ENCODE assay signal across 9 mouse cellular contexts in genomic region chr1:126726400-126727055, GRCm38 (mm10).
DNase-seq lines count a peak whose midpoint lies in the region; ATAC-seq and TF ChIP-seq lines count a peak whose summit lies in the region.
"Had no signal": no experiment of that assay in that cellular context is flagged by ENCODE, and none has a peak within 500 bp of the region (broad histone marks: within the 10 kb centered on the region; RNA-seq: fewer than 3 reads in every experiment).

No protein-coding gene starts in this region.

- no peaks in the 10 kb centered on the region for H3K4me1 ChIP-seq in kidney, adult 2 months (ENCODE audit: control insufficient read depth, insufficient read depth, low read length)
- no peaks in the 10 kb centered on the region for H3K4me1 ChIP-seq in cortical plate, adult 2 months (ENCODE audit: control insufficient read depth, insufficient read depth, low read length)
- 0 out of 2 replicates have a peak, but pooled peaks cover 6% of the 10 kb centered on the region for H3K4me1 ChIP-seq in intestine, postnatal 0 days (replicated peaks; ENCODE audit: control insufficient read depth, insufficient read depth, low read length)

- H3K9me3 ChIP-seq in intestine, postnatal 0 days (ENCODE audit: control insufficient read depth), result no peaks in the 10 kb centered on the region
- H3K9me3 ChIP-seq: liver, embryonic 13.5 days had no signal

- no peak overlapping the region for H3K9ac ChIP-seq in intestine, postnatal 0 days (ENCODE audit: low read depth, low read length)
- H3K9ac ChIP-seq: liver, embryonic 13.5 days had no signal

- 46% methylated on average over 6 of the region's 6 CpGs for WGBS in kidney, adult 2 months
- WGBS in intestine, postnatal 0 days, result 49% methylated on average over 6 of the region's 6 CpGs

- TF ChIP-seq CTCF in kidney, adult 2 months (conservative IDR thresholded peaks at IDR 0.05; ENCODE audit: insufficient read depth, insufficient read length, low read depth, low read length), result peak; percentile 41
- TF ChIP-seq CTCF in cortical plate, adult 2 months (IDR thresholded peaks at IDR 0.05; ENCODE audit: extremely low read depth, insufficient read depth, low read length), result peak; percentile 58
- peak; percentile 71 for TF ChIP-seq CTCF in intestine, postnatal 0 days (IDR thresholded peaks at IDR 0.05; ENCODE audit: low read depth)

- no peak overlapping the region for H3K27ac ChIP-seq in kidney, adult 2 months (ENCODE audit: insufficient read depth, low read depth, low read length)
- H3K27ac ChIP-seq in cortical plate, adult 2 months (ENCODE audit: insufficient read depth, low read length), result no peak overlapping the region
- no peak overlapping the region for H3K27ac ChIP-seq in intestine, postnatal 0 days (ENCODE audit: low read depth, low read length)
- H3K27ac ChIP-seq: liver, embryonic 13.5 days had no signal

- H3K27me3 ChIP-seq in kidney, adult 2 months (replicated peaks; ENCODE audit: control insufficient read depth, insufficient read depth, low read length), result no peaks in the 10 kb centered on the region
- no peaks in the 10 kb centered on the region for H3K27me3 ChIP-seq in intestine, postnatal 0 days (replicated peaks; ENCODE audit: control insufficient read depth, insufficient read depth, low read length)
- H3K27me3 ChIP-seq: liver, embryonic 13.5 days had no signal

- TF ChIP-seq POLR2A in kidney, adult 2 months (IDR thresholded peaks at IDR 0.05; ENCODE audit: low read depth, low read length), result no peak
- TF ChIP-seq POLR2A in cortical plate, adult 2 months (IDR thresholded peaks at IDR 0.05; ENCODE audit: extremely low read depth, insufficient read depth, low read length), result no peak

- H3K4me2 ChIP-seq in intestine, postnatal 0 days (replicated peaks; ENCODE audit: low read depth), result no peak overlapping the region

- no peaks in the 10 kb centered on the region for H3K36me3 ChIP-seq in kidney, adult 2 months (ENCODE audit: control insufficient read depth, insufficient read depth, low read length)
- H3K36me3 ChIP-seq in intestine, postnatal 0 days (ENCODE audit: control insufficient read depth, insufficient read depth), result no peaks in the 10 kb centered on the region
- H3K36me3 ChIP-seq: liver, embryonic 13.5 days had no signal

- peak; percentile 14 for DNase-seq in kidney, adult 2 months
- DNase-seq in kidney, adult 8-10 months, result no peak
- DNase-seq in NIH3T3 (ENCODE audit: low read depth), result peak; percentile 10
- DNase-seq in telencephalon, adult 2 months (ENCODE audit: low read depth, low spot score), result peak; percentile 26
- DNase-seq in yolk sac, embryonic 10.5 days (ENCODE audit: low spot score), result no peak
- no peak for DNase-seq in thymus, adult 18-20 months

- no peak overlapping the region for H3K4me3 ChIP-seq in kidney, adult 2 months (ENCODE audit: insufficient read depth, low read depth, low read length)
- no peak overlapping the region for H3K4me3 ChIP-seq in cortical plate, adult 2 months (ENCODE audit: insufficient read depth, low read length)
- H3K4me3 ChIP-seq in intestine, postnatal 0 days (ENCODE audit: low read depth, low read length), result no peak overlapping the region
- H3K4me3 ChIP-seq: liver, embryonic 13.5 days had no signal

- no peak for ATAC-seq in intestine, postnatal 0 days

Comparison
In these comparisons a context has a peak if more than half of its experiments do, and no peak if none do; other contexts are left out.
1. DNase-seq: peak in kidney, adult 2 months (single experiment), NIH3T3 (single experiment) and telencephalon, adult 2 months (single experiment); none in kidney, adult 8-10 months (0 of 2), yolk sac, embryonic 10.5 days (single experiment) and thymus, adult 18-20 months (0 of 2).
2. Peak in every context shown above with its lines, with median percentiles within 50 percentile points of each other: CTCF ChIP-seq.